Mouse (Mus musculus) adrenal gland (tissue): ENCODE measurements at regions not wholly inside any gene's neighbourhood (a gene's known extent, or its start where the extent isn't known, plus 50 kb on each side); places are given as distances from the start of the nearest gene placed in this dataset.

ENCODE experiments used
- intact Hi-C: fragments of 180-260 bp; cut with DNase I; formaldehyde crosslinking; loops from one replicate; pipeline ENCODE4 v1.15.1; 2025

DNA sequence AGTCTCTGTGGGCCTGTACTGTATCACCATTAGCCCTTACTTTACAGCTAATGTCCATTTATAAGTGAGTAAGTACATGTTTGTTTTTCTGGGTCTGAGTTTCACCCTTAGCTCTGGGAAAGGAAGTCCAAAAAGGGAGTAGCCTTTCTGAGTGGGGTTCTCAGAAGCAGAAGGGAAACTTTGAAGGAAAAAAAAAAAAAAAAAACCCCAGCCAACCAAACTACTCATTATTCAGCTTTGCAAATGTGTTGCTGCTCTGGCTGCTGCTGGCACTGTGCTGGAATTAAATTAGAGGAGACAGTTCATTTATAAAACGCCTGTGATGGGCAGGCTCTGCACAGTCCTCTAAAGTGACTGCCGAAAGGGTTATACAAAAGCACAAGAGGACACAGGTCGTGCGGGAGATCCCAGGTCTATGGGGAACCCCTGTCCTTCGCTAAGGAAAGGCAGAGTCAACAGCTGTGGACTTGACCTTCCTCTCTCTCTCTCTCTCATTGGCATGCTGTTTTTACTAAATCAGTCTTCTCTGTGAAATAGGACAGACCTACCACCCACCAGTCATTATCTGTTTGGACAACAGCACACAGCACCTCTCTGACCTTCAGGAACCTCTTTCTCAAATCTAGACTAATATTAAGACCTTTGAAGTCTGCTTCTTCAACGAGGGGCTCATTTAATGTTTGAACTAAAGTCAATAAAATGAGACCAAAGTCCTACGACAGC is 165.4 kb downstream of the Cd47 start:
- intact Hi-C loops, result no loop called here

DNA sequence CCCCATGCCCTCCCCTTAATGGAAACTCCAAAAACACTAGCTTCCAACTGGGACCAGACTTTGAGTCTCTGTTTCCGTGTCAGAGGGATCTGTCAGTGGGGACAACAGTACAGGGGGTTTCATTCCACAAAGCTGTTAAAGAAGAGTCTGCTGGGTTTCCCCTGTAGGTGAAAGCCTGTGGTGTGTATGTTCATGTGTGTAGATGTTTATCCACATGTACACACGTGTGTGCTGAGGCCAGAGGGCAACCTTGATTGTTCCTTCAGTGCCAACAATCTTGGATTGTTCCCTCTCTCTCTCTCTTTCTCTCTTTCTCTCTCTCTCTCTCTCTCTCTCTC is 165.9 kb downstream of the Cd47 start:
- intact Hi-C loops, result no loop called here

DNA sequence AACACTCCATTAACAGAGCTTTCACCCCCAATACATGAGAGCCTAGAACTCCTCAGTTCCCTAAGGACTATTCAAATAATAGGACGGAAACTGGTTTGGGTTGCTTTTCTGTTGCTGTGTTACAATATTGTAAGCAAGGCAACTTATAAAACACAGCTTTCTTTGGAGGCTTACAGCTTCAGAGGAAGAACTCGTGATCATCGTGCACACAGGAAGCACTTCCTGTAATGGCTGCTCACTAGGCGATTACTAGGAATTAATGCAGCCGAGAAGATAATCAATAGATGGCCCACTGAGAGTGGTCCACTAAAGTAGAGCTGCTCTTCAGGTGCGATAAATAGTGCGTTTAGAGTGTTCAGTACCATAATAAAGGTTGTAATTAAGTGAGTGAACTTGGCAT is 166.8 kb downstream of the Cd47 start:
- intact Hi-C loops, result no loop called here

DNA sequence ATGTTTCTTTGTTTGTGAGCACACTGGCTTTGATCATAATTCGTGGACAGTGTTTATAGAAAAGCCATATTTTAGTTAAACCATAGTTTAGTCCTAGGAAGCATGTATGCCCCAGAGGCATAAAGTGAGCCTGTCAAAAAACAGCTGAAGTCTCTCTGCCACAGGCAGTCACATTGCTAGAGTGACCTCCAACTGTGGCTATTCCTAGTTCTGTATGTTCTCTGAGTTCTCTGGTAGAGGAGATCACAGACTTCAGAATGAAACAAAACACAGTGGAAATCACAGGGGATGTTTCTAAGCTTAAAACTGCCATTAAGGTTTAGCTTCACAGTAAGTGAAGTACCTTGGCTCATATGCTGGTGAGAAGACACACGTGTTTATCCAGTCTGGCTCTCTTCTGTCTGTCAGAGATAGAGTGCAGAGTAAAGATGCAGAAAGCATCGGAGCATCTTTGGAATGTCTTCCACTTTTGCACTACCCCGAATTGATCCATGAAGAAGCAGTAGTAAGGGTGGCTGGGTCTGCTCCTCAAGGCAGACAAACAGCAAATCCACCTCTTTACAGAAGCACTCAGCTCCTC is 168.0 kb downstream of the Cd47 start:
- intact Hi-C loops, result no loop called here

DNA sequence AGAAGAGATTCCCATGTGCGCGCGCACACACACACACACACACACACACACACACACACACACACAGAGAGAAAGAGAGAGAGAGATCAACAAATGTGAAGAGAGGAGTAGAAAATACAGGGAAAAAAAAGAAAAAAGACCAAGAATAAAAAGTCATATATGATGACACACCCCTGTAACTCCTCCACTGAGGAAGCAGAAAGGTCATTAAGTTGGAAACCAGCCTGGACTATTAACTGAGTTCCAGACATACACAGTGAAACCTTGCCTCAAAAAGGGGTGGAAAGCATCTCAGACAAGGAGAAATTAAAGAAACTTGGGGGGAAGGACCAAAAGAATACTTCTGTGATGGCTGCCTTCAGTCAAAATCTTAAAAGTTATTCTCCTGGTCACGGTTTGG is 168.7 kb downstream of the Cd47 start:
- intact Hi-C loops, result no loop called here

GRCm38 (mm10) chr16:49969693-49970296 is 169.5 kb downstream of the Cd47 start:
- intact Hi-C loops, result no loop called here

GRCm38 (mm10) chr16:49970297-49970804 is 170.0 kb downstream of the Cd47 start:
- intact Hi-C loops, result no loop called here

GRCm38 (mm10) chr16:49971141-49971555 is 170.8 kb downstream of the Cd47 start:
- intact Hi-C loops, result no loop called here

DNA sequence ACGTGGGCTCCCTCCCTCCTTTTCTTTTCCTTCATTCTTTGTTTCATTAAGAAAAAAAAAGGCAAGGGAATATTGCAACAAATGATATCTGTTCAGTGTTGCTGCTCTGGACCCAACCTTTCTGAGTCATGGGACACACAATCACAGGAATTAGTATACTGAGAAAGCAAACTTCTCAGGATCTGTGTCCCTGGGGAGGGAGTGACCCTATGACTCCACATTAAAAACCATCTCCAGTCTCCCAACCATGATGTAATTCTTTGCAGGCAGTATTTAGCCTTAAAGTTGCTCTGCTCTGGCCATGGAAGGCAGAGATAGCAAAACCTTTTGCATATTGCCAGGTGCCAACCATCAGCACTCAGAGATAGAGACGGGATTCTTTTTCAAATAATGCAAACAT is 176.9 kb downstream of the Cd47 start:
- intact Hi-C loops, result no loop called here

DNA sequence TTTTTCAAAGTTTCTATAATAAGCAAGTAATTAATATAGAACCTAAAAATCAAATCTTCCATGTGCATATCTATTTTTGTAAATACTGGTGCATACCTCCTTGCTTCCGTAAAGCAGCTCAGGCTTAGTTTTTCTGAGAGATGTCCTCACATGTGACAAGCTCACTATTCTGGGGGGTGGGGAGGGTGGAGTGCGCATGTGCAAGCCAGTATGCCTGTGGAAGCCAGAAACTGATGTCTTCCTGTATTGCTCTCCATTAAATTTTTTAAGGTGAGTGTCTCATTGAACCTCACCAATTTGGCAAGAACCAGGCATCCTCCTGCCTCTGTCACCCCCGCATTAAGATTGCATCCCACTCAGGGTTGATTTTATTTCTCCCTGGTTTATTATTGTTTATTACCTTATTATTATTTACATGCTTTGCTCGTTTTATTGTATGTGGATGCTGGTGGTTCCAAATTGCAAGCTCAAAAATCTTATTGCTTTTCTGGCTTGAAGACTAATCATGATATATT is 179.2 kb downstream of the Cd47 start:
- intact Hi-C loops, result no loop called here

DNA sequence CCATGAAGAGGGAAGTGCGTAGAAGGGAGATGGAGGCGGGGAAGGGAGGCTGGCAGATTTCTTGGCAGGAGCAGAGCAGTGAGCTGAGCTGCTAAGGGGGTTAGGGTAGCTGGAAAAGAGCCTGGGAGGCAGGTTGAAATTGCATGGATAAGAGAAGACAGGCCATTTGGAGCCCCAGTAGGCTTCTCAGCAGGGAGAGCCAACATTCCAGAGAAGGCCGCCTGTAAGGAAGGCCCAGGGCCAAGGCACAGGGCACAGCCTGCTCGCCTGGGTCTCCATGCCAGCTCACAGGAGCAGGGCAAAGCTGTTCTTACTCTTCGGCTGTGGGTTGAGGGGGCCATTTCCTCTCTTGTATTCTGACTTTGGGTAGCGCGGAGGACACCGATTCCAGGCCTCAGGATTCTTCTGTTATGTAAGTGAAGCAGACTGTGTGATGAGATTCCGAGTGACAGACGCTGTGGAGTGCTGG is 179.9 kb downstream of the Cd47 start:
- intact Hi-C loops, result no loop called here

DNA sequence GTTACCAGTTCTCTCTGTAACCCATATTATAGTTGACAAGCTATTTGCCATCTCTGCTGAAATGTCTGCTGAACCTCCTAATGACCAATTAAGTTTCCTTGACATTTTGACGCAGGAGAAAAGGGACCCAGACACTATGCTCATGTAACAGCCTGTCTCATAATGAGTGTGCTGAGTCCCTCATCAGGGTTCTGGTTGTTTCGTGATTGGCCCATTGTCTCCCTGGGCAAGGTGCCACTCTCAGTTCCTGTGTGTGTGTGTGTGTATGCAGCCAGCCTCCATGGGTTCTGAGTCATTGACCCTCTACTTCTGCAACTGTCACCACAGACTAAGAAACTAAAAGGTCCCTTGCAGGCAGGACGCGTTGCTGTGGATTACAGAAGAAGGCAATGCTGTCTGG is 181.8 kb downstream of the Cd47 start:
- intact Hi-C loops, result no loop called here

- intact Hi-C loops, result no loop called here
Measured at GRCm38 (mm10) chr16:49985082-49986076, 185.0 kb downstream of the Cd47 start.

- intact Hi-C loops, result no loop called here
Measured at GRCm38 (mm10) chr16:49986954-49987353, 186.6 kb downstream of the Cd47 start.

GRCm38 (mm10) chr16:49995822-49996221 is 195.5 kb downstream of the Cd47 start:
- intact Hi-C loops, result no loop called here

- intact Hi-C loops, result no loop called here
Measured at GRCm38 (mm10) chr16:49996593-49996992, 196.3 kb downstream of the Cd47 start.

- intact Hi-C loops, result no loop called here
Measured at GRCm38 (mm10) chr16:49997040-49997439, 196.7 kb downstream of the Cd47 start.

DNA sequence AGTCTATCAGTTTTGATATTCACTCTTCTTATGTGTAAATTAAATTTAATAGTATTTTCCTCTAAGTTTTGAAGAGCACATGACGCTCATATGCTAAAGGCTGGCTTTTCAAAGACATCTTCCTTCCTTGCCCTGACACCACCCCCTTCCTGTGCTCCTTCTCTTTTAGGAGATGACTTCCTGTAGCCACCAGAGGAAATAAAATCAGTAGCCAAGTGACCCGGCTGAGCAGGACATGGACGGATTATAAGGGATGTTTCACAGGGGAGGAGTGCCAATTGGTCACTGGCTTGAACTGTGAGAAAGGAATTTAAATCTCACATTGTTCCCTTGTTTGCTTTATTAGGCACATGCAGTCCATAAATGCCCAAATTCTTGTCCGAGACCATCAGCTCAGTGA is 200.5 kb downstream of the Cd47 start:
- intact Hi-C loops, result no loop called here

GRCm38 (mm10) chr16:50001662-50002455 is 201.5 kb downstream of the Cd47 start:
- intact Hi-C loops, result no loop called here

GRCm38 (mm10) chr16:50002456-50002788 is 202.1 kb downstream of the Cd47 start:
- intact Hi-C loops, result no loop called here
